Mouse (Mus musculus): ENCODE data around the gene Rnf19b.
A peak's percentile ranks its signal among the peaks of the same experiment; 100 is the strongest.

The Rnf19b gene

GRCm38 (mm10) chr4:129034706-129035660 is 23.1 kb upstream of the Rnf19b start:
- peak; percentile 98 for DNase-seq

GRCm38 (mm10) chr4:129035851-129036445 is 22.1 kb upstream of the Rnf19b start:
- DNase-seq: no peak

GRCm38 (mm10) chr4:129047721-129048421 is 10.2 kb upstream of the Rnf19b start:
- DNase-seq: no peak

- DNase-seq: peak; percentile 98
These were observed 9.4 kb upstream of the Rnf19b start for GRCm38 (mm10) chr4:129048501-129049305.

GRCm38 (mm10) chr4:129049306-129050011 is 8.6 kb upstream of the Rnf19b start:
- no peak for DNase-seq

- no peak for DNase-seq
These were observed 7.7 kb upstream of the Rnf19b start for GRCm38 (mm10) chr4:129050365-129050764.

- no peak for DNase-seq
These were observed 7.1 kb upstream of the Rnf19b start for GRCm38 (mm10) chr4:129050901-129051417.

GRCm38 (mm10) chr4:129051461-129052183 is 6.4 kb upstream of the Rnf19b start:
- DNase-seq: no peak

- peak; percentile 90 for DNase-seq
These were observed 3.3 kb upstream of the Rnf19b start for GRCm38 (mm10) chr4:129054757-129055156.

- DNase-seq: no peak
These were observed 2.5 kb upstream of the Rnf19b start for GRCm38 (mm10) chr4:129055562-129055961.

GRCm38 (mm10) chr4:129057533-129058206 is 401 bp upstream of the Rnf19b start:
- DNase-seq: peak; percentile 100

GRCm38 (mm10) chr4:129059125-129059551 is 1.1 kb downstream of the Rnf19b start:
- DNase-seq: peak; percentile 93

GRCm38 (mm10) chr4:129059922-129060321 is 1.9 kb downstream of the Rnf19b start:
- DNase-seq: no peak

- no peak for DNase-seq
These were observed 3.4 kb downstream of the Rnf19b start for GRCm38 (mm10) chr4:129061486-129061885.

GRCm38 (mm10) chr4:129062281-129063075 is 4.4 kb downstream of the Rnf19b start:
- DNase-seq: no peak

GRCm38 (mm10) chr4:129065688-129066236 is 7.7 kb downstream of the Rnf19b start:
- DNase-seq: no peak

- no peak for DNase-seq
These were observed 9.8 kb downstream of the Rnf19b start for GRCm38 (mm10) chr4:129067638-129068415.

GRCm38 (mm10) chr4:129068848-129069247 is 10.8 kb downstream of the Rnf19b start:
- no peak for DNase-seq

All from heart, adult 11 months (tissue).